Mouse (Mus musculus): ENCODE results near the gene Bhmt2. TPM values are rescaled to one million over a fixed set of nuclear protein-coding genes. Genes with fewer than 3 reads are reported as not detected.

The Bhmt2 gene
- total RNA-seq, 2 experiments from 2014 or later, result not detected

Other genes starting within 250 kb of the Bhmt2 start
- 10 to 100 TPM; 40.6 to 41.6 TPM for gene Jmy, start 174.5 kb downstream of the Bhmt2 start, total RNA-seq (2021)
- not detected for gene Bhmt, start 36.3 kb downstream of the Bhmt2 start, total RNA-seq (2021)
- gene Dmgdh, start 131 bp upstream of the Bhmt2 start, total RNA-seq (2021), result not detected
- 1 to 10 TPM; 4.9 to 5.4 TPM for gene Arsb, start 97.3 kb upstream of the Bhmt2 start, total RNA-seq (2021)

Data from heart, postnatal 25 days (tissue).